Mouse (Mus musculus): ENCODE results near the gene Tmem109.

Tmem109 gene

GRCm38 (mm10) chr19:10881426-10882154 lies at the start of gene Tmem109:
Gene Tmem109 (minus strand): TSS chr19:10882001.
- peak; percentile 95 for DNase-seq

- DNase-seq: no peak
Observed at GRCm38 (mm10) chr19:10930641-10931040, 48.8 kb upstream of the Tmem109 start.

- DNase-seq: no peak
Observed at GRCm38 (mm10) chr19:10926666-10927065, 44.9 kb upstream of the Tmem109 start.

GRCm38 (mm10) chr19:10926123-10926621 lies 44.4 kb upstream of the Tmem109 start:
- no peak for DNase-seq

- no peak for DNase-seq
Observed at GRCm38 (mm10) chr19:10924220-10924619, 42.4 kb upstream of the Tmem109 start.

GRCm38 (mm10) chr19:10921058-10921457 lies 39.3 kb upstream of the Tmem109 start:
- no peak for DNase-seq

GRCm38 (mm10) chr19:10920532-10920931 lies 38.7 kb upstream of the Tmem109 start, which contains the start of gene Zp1:
Gene Zp1 (minus strand): TSS chr19:10920632.
- no peak for DNase-seq

- no peak for DNase-seq
Observed at GRCm38 (mm10) chr19:10918321-10918991, 36.7 kb upstream of the Tmem109 start.

GRCm38 (mm10) chr19:10916506-10916905 lies 34.7 kb upstream of the Tmem109 start:
- DNase-seq: no peak

GRCm38 (mm10) chr19:10914870-10915269 lies 33.1 kb upstream of the Tmem109 start:
- DNase-seq: no peak

GRCm38 (mm10) chr19:10914291-10914690 lies 32.5 kb upstream of the Tmem109 start:
- no peak for DNase-seq

GRCm38 (mm10) chr19:10909087-10909721 lies 27.4 kb upstream of the Tmem109 start:
- no peak for DNase-seq

GRCm38 (mm10) chr19:10907891-10908290 lies 26.1 kb upstream of the Tmem109 start:
- DNase-seq: peak; percentile 49

- no peak for DNase-seq
Observed at GRCm38 (mm10) chr19:10905728-10906000, 23.9 kb upstream of the Tmem109 start.

- peak; percentile 38 for DNase-seq
Observed at GRCm38 (mm10) chr19:10904927-10905727, 23.3 kb upstream of the Tmem109 start.

- DNase-seq: no peak
Observed at GRCm38 (mm10) chr19:10904512-10904911, 22.7 kb upstream of the Tmem109 start.

- no peak for DNase-seq
Observed at GRCm38 (mm10) chr19:10901046-10901445, 19.2 kb upstream of the Tmem109 start.

GRCm38 (mm10) chr19:10900315-10900714 lies 18.5 kb upstream of the Tmem109 start:
- DNase-seq: no peak

- no peak for DNase-seq
Observed at GRCm38 (mm10) chr19:10897491-10897890, 15.7 kb upstream of the Tmem109 start.

GRCm38 (mm10) chr19:10896849-10897248 lies 15.0 kb upstream of the Tmem109 start:
- DNase-seq: no peak

GRCm38 (mm10) chr19:10895708-10896107 lies 13.9 kb upstream of the Tmem109 start:
- no peak for DNase-seq

GRCm38 (mm10) chr19:10895016-10895528 lies 13.3 kb upstream of the Tmem109 start, which contains the start of gene Prpf19:
Gene Prpf19 (plus strand): TSS chr19:10895231.
- peak; percentile 95 for DNase-seq

- no peak for DNase-seq
Observed at GRCm38 (mm10) chr19:10892201-10892600, 10.4 kb upstream of the Tmem109 start.
